Mouse (Mus musculus) heart, postnatal 0 days (tissue): ENCODE measurements around the gene Ccnt1.

Source experiments
- CTCF ChIP-seq: IDR thresholded peaks from 2 replicates; pipeline ENCODE4 v1.5.1; 2016; ENCODE audit warnings: antibody characterized with exemption, control low read depth, low read depth
- EP300 ChIP-seq: IDR thresholded peaks from 2 replicates; pipeline ENCODE4 v1.6.1; 2016; ENCODE audit warnings: antibody characterized with exemption, low read depth

- TF ChIP-seq CTCF (no peak), EP300 (no peak)
Observed at GRCm38 (mm10) chr15:98557186-98557585, 13.5 kb downstream of the Ccnt1 start.
